Mouse (Mus musculus) gastrocnemius, postnatal 10 days (tissue): ENCODE measurements around the gene Pklr. TPM values are rescaled to one million over a fixed set of nuclear protein-coding genes. Genes with fewer than 3 reads are reported as not detected.

Experiments used
- DNase-seq: peaks from one replicate; pipeline ENCODE4 v3.0.0; 2021; ENCODE audit warnings: mixed read lengths
- total RNA-seq, 2 experiments: library from RNA; stranded (reverse); gene quantifications; 2 replicates each; pipeline ENCODE4 v1.2.3; 2021

The Pklr gene
- total RNA-seq, 2 experiments from 2014 or later = 0.41 TPM; not detected in 1

DNA sequence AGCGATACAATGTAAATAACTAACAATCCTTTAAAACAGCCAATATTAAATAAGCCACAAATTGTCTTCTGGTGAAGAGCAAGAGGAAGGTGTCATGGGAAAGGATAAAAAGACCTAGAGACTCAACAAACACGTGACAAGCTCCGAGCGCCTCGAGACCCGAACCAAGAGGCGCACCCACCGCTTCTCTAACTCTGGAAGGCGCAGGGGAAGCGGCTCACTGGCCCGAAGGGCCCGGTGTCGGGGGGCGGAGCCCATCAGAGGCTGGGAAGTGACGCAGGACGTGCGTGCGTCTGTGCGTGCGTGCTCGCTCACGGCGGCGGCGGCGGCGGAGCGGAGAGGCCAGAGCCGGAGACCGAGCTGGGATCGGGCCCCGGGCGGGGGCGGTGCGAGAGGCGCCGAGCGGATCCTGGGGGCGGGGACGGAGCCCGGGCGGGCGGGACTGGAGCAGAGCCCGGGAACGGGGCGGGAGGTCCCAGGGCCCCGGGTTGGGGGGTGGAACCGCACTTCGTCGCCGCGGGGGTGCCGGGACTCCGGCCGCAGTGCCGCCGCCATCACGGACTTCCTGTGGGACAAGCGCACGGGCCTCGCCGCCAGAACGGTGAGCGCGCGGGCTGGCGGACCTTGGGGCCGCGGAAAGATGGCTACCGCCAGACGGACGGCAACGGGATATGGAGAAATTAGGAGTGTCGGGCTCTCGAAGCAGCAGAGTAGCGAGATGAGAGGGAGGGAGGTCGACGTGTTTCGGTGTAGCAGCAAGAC is 28.7 kb downstream of the Pklr start, which contains the start of gene Clk2:
Clk2 (plus strand) TSS at position 290 of the 762 bp plus-strand sequence.
- DNase-seq = peak; percentile 92

DNA sequence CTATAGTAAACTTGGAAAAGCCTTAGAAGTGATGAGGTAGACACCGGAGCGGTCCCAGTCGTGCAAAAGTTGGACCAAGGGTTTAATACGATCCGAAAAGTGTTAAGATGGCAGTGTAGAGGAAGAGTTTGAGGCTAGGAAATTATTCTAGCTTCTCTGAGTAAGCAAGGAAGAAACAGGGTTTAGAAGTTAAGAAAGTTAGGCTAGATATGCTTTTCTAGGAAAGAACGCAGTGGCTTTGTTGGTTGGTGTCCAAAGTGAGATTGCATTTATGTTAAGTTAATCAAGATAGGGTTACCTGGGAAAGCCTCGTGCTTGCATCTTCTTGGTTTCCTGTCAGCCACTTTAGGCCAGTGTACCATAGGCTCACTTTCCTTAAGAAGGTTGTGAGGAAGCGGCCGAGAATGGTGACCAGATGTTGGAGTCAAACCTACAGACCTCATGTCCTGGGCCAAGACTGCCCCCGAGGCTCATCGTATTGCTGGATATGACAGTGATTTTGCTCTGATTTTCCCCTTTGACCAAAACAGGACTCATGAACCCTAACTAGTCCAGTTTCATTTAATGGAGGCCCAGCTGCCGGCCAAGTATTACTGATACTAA is 29.4 kb downstream of the Pklr start:
- DNase-seq = no peak

DNA sequence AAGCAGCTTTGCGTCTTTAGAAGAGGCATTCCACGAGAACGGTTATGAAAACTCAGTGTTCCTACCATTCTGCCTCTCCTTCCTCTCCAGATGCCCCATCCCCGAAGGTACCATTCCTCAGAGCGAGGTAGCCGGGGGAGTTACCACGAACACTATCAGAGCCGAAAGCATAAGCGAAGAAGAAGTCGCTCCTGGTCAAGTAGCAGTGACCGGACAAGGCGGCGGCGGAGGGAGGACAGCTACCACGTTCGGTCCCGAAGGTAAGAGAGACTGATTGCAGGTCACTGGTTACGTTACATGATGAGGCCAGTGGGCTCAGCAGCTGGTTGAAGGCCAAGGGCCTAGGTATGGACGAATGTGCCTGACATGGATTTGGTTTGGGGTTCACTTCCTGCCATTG is 31.0 kb downstream of the Pklr start:
- DNase-seq = no peak

DNA sequence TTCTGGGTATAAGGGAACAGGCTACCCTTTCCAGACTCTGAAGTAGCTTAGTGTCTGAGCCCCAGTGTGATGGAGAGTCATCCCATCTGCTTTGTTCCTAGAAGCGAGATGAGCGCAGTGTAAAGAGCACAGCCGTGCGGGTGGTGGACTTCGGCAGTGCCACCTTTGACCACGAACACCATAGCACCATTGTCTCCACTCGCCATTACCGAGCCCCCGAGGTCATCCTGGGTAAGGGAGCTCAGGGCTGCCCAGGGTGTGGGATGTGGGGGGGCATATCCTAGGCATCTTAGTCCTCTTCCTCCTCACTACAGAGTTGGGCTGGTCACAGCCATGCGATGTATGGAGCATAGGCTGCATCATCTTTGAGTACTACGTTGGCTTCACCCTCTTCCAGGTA is 38.9 kb downstream of the Pklr start:
- DNase-seq = no peak

DNA sequence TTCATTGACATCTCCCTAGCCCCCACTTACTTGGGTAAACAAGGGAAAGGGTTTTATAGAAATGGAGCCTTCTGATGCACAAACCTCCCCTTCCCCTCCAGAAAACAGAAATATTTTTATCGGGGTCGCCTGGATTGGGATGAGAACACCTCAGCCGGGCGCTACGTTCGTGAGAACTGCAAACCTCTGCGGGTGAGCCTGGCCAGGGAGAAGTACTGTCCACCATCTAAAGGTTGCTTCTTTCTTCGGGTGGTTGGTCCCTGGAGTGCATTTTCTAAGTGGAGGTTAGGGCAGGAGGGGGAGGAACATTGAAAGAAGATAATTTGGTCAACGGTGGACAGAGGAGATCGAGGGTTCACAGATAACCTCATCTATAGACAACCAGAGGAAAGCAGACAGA is 39.6 kb downstream of the Pklr start:
- DNase-seq = no peak

DNA sequence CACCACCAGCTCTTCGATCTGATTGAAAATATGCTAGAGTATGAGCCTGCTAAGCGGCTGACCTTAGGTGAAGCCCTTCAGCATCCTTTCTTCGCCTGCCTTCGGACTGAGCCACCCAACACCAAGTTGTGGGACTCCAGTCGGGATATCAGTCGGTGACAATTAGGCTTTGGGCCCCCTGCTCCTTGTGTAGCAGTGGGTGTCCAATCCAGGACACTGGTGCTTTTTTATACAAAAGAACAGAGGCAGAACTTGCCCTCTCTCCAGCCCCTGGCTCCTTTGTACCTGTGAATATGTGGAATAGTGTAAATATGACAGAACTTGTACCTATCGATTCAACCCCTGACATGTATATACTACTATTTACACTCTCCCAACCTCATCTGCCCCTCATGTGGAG is 40.5 kb downstream of the Pklr start:
- DNase-seq = no peak

DNA sequence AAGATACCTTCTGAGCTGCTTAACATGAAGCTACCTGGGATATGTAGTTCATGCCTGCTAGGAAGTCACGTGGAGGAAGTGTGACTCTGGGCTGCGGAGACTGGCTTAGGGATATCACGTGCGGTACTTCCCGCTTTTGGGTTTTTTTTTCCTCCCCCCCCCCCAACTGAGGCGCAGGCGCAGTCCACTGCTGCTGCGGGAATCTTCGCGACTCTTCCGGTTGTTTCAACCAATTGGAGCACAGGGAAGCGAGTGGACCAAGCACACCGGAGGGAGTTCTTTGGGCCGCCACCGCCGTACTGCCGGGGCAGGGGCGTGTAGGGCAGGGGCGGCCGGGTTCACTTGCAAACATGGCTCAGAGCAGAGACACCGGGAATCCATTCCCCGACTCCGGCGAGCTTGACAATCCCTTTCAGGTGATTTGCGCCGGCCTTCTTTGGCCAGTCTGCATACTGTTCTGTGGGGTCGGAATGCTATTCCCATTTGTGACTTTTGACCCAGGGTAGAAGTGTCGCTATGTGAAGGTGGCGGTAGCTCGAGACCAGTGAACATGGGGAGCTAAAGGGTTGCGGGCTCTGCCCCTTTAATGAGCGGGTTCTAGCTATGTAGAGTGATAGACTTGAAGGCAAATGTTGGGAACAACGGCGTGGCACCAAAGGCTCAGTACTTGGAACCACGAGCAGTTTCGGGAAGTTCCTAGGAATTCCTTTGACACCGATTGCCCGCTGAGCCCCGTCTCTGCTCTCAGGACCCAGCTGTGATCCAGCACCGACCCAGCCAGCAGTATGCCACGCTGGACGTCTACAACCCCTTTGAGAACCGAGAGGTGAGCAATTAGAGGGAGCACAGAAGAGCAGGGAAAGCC is 41.5 kb downstream of the Pklr start, which contains the start of gene Scamp3:
Scamp3 (plus strand) TSS at position 232 of the 865 bp plus-strand sequence.
- peak; percentile 80 for DNase-seq

DNA sequence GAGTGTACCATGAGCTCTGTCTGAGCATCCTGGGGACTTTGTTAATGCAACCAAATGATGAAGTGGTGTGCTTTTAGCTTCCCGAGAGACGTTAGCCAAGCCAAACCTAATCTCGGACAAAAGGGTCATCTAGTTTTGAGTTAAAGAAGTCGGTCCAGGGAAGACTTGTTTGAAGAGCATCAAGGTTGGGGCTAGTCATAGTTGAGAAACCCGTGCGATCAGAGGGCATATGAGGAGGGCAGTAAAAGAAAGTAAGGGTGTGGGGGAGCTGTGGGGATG is 42.1 kb downstream of the Pklr start:
- no peak for DNase-seq

DNA sequence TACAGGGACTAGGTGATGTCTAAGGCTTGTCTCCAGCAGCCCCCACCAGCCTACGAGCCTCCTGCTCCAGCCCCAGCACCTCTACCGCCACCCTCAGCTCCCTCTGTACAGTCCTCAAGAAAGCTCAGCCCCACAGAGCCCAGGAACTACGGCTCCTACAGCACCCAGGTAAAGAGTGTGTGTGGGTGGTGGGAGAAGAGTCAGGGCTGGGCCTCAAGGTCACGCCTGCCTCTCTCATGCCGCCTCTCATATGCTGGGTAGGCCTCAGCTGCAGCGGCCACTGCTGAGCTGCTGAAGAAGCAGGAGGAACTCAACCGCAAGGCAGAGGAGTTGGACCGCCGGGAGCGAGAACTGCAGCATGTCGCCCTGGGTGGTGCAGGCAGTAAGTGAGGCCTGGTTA is 43.1 kb downstream of the Pklr start:
- DNase-seq = no peak

DNA sequence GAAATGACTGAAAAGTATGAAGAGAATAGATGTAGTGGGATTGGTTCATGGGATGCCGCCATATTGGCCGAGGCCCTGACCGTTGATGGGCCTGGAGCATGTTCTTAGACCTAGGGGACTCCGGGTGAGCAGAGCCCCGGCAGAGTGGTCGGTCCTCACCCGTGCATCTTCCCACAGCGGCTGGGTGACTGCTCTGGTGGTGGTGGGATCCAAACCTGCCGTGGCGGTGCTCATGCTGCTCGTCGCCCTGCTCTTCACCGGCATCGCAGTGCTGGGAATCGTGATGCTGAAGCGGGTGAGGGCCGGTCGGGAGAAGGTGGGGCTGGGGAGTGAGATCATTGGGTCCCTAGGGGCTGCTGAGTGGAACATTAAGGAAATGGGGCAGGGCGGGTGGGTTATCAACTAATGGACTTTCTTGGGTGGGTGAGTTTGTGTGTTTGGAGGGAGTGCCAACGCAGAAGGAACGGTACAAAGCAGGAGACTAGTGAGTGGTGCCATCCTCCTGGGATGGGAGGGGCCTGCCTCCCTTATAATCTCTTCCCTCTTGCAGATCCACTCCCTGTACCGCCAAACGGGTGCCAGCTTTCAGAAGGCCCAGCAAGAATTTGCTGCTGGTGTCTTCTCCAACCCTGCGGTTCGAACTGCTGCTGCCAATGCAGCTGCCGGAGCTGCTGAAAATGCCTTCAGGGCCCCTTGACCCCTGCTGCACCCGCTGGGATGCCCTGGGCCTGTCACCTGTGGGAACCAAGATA is 46.0 kb downstream of the Pklr start:
- no peak for DNase-seq

DNA sequence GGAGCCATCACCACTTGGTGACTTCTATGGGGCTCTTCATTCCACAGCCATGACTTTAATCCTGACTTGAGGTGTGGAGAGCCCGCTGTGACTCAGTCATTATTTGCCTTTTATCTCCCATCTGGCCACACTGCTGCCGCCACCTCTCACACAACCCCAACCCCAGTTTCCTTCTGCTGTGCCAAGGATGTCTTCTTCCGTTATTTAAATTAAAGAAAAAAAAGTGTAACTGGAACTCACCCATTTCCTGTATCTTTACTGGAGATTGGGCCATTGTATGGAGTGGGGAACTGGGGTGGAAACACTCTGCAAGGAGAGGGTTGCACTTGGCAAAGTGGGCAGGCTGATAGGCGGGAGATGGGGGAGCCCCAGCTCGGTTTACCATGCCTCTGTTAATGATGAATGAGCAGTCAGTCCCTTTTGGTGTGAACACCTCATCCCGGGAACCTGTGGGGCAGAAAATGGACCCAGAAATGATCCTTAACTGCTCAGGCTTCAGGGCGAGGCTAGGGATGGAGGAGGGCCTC is 46.7 kb downstream of the Pklr start:
- DNase-seq = no peak

DNA sequence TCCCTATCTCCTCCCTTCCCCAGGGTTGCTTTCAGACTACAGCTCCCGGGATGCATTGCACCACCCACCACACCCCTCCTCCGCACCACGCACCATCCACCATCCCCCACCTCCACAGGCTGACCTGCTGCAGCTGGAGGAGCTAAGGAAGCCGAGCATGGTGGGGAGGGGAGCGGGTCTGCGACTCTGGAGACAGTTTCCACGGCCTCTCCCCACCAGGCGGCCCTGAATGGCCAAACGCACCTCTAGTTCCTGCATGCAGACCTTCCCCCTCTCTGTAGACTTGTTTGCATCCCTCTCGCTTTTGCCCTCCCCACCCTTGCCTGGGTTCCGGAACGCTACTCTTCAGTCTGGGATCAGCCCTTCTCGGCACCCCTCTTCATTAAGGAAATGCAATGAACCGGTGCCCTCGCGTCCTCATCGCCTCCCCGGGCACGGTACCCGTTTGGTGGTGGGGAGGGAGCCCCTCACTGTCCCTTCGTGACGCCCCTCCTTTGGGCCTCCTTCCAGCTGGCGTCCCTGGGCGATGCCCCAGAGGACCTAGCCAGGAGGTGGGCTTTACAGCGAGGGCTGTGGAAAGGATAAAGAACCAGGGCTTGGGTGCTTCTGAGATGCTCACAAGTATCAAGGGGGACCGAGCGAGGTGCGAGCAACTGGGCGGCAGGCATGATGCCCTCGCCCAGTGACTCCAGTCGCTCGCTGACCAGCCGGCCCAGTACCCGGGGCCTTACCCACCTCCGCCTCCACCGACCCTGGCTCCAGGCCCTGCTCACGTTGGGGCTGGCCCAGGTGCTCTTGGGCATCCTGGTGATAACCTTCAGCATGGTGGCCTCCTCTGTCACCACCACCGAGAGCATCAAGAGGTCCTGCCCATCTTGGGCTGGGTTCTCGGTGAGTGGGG is 47.4 kb downstream of the Pklr start, which contains the start of gene Fam189b:
Fam189b (plus strand) TSS at position 86 of the 901 bp plus-strand sequence.
- DNase-seq = peak; percentile 78

DNA sequence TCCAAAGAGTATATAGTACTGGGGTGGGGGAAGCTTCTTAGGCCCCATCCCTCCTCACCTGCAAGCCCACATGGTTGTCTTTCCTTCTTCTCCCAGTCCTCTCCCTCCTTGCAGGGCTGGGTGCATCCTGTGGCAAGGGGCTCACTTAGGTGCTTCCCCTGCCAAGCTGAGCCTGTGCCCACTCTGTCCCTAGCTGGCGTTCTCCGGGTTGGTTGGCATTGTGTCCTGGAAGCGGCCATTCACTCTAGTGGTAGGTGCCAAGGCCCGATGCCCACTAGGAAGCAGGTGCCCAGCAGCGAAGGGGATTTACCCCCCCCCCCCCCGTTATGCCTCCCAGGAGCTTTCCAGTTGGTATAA is 48.0 kb downstream of the Pklr start:
- DNase-seq = no peak

DNA sequence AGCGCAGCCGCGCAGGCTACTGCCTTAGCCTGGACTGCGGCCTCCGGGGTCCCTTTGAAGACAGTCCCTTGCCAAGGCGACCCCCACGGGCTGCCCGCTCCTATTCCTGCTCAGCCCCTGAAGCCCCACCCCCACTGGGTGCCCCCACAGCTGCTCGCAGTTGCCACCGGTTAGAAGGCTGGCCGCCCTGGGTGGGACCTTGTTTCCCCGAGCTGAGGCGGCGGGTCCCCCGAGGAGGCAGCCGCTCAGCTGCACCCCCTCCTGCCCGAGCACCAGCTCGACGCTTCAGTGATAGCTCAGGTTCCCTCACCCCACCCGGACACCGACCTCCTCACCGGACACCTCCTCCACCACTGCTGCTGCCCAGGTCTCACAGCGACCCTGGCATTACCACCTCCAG is 51.3 kb downstream of the Pklr start:
- DNase-seq = no peak

DNA sequence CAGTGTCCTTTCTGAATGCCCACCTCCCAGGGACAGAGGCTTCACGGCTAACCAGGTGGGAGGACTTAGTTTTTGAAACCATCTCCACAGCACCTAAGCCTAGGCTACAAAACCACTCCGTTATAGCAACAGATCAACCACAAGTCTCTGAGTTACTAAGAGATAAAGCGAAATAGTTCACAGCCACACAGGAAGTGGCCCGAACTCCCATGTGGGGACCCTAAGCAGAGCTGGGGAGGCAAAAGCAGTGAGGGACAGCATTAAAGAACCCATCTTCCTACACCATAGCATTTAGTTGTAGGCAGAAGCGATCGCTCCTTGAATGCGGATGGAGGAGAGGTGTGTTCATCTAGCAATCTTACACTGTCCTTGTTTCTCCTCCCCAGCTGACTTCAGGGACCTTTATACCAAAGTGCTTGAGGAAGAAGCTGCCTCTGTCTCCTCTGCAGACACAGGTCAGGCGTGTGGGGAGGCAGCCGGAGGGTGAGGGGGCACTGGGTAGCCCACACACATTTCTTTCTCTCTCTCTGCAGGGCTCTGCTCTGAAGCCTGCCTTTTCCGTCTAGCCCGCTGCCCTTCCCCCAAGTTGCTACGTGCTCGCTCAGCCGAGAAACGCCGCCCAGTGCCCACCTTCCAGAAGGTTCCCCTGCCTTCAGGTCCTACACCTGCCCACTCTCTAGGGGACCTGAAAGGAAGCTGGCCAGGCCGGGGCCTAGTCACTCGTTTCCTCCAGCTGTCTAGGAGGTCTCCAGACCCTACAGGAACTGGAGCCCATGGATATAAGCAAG is 51.9 kb downstream of the Pklr start:
- DNase-seq = no peak

DNA sequence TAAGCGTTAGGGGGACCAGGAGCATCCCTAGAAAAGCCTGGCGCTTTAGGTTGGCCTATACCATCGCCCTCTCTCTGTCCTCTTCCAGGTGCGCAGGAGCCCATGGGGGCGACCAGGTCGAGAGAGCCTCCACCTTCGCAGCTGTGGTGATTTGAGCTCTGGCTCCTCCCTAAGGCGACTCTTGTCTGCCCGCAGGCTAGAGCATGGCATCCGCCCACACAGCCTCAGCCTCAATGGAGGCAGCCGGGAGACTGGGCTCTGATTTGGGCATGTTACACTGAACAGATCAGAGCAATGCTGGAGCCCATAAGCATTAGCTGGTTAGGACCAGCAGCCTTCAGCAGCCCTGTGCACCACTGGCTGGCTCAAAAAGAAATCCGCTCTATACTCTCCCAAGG is 52.5 kb downstream of the Pklr start:
- DNase-seq = no peak

DNA sequence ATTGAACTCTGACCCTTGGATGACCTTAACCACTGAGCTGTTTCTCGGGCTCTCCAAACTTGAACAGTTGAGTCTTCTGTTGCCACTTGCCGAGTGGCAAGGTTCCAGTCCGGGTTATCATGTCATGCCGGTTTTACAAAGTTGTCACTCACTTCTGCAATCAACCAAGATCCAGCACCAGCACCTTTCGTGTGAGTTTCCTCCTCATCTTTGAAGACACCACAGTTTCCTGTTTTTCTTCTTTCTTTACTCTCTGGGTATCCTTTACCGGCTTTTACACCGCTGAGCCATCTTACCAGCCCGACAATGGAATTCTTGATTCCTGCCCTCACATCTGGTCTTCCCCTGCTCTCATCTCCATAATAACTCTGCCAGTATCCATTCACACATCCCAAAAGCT is 54.5 kb downstream of the Pklr start:
- DNase-seq = no peak

DNA sequence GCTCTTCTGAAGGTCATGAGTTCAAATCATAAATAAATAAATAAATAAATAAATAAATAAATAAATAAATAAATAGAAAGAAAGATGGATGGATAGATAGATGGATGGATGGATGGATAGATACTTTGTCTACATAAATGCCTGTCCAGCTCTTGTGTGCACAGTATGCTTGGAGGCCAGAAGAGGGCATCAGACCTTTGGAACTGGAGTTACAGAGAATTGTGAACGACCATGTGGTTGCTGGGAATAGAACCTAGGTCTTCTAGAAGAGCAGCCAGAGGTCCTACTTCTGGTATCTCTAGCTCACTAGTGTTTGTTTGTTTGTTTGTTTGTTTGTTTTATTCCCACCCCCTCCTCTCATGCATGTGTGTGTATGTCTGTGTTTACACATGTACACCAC is 57.4 kb downstream of the Pklr start:
- DNase-seq = no peak

DNA sequence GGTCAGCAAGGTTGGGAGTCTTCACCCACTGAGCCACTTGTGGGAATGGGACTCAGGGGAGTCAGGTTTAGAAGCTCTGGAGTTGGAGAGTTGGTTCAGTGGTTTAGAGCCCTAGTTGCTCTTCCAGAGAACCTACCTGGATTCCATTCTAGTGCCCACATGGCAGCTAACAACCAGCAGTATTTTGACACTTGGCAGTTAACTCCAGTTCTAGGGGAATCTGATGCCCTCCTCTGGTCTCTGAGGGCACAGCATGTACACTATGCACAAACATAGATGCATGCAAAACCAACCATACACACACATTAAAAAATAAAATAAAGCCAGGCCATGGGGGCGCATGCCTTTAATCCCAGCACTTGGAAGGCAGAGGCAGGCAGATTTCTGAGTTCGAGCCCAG is 57.9 kb downstream of the Pklr start:
- DNase-seq = no peak
